ENCODE assay signal across 8 mouse cellular contexts in genomic region chr17:46483561-46484001, GRCm38 (mm10). TPM values are rescaled to one million over a fixed set of nuclear protein-coding genes. Genes with fewer than 3 reads are reported as not detected.
DNase-seq lines count a peak whose midpoint lies in the region; ATAC-seq lines count a peak whose summit lies in the region.

No protein-coding gene starts in this region.

- H3K9ac ChIP-seq in liver, embryonic 15.5 days = no peak overlapping the region

- H3K27me3 ChIP-seq in megakaryocyte, embryonic 14.5 days (replicated peaks) = peaks cover 96% of the 10 kb centered on the region
- H3K27me3 ChIP-seq in liver, embryonic 15.5 days = peaks cover 87% of the 10 kb centered on the region

- under 1% methylated on average over 16 of the region's 16 CpGs for WGBS in liver, embryonic 15.5 days (ENCODE audit: insufficient replicate concordance)

- H3K4me3 ChIP-seq in megakaryocyte, embryonic 14.5 days (replicated peaks) = peak overlapping the region; percentile 88
- peak overlapping the region; percentile 25 for H3K4me3 ChIP-seq in liver, embryonic 15.5 days (replicated peaks)

- H3K9me3 ChIP-seq in megakaryocyte, embryonic 14.5 days = no peaks in the 10 kb centered on the region
- no peaks in the 10 kb centered on the region for H3K9me3 ChIP-seq in liver, embryonic 15.5 days (replicated peaks)

- ATAC-seq in megakaryocyte, adult 5-6 weeks (ENCODE audit: poor library complexity, severe bottlenecking) = no peak
- no peak for ATAC-seq in liver, embryonic 15.5 days (ENCODE audit: insufficient read depth)

- H3K36me3 ChIP-seq in megakaryocyte, embryonic 14.5 days (replicated peaks; ENCODE audit: low read length) = no peaks in the 10 kb centered on the region
- H3K36me3 ChIP-seq in liver, embryonic 15.5 days (replicated peaks) = no peaks in the 10 kb centered on the region

- DNase-seq in cerebellum, adult 9-11 months = peak; percentile 83
- DNase-seq in frontal cortex, postnatal 25 days (ENCODE audit: low spot score in 2 of 2) = peak; percentile 21 to 46
- peak; percentile 70 to 87 for DNase-seq in kidney, postnatal 25 days
- peak; percentile 71 for DNase-seq in right cerebral cortex, adult 18-20 months
- no peak for DNase-seq in thymus, postnatal 10 days (ENCODE audit: low spot score in 2 of 2)

- peaks cover 24% of the 10 kb centered on the region for H3K4me1 ChIP-seq in megakaryocyte, embryonic 14.5 days
- H3K4me1 ChIP-seq in liver, embryonic 15.5 days (replicated peaks) = peaks cover 10% of the 10 kb centered on the region

- H3K27ac ChIP-seq in liver, embryonic 15.5 days (replicated peaks) = no peak overlapping the region

- peak overlapping the region; percentile 52 for H3K4me2 ChIP-seq in liver, embryonic 15.5 days

RNA-seq across cellular contexts. Expression of gene Ttbk1, which starts 3.9 kb away (rescaled TPM):
- 0.06 and 0.60 TPM in 2 replicates for polyA plus RNA-seq in megakaryocyte, embryonic 14.5 days (2012; ENCODE audit: insufficient read depth, low replicate concordance)
- not detected in 2 replicates for total RNA-seq in megakaryocyte, adult 5-6 weeks (2015)
- total RNA-seq in megakaryocyte, adult 5-6 weeks (2017) = 0.04 TPM in 1 of 2 replicates, not detected in the other
- polyA plus RNA-seq in liver, embryonic 15.5 days (2015; fragmentation: Nextera tagmentation; extraction: Ambion mirVana) = 0.01 TPM in 2 replicates

RNA-seq across cellular contexts. Expression of gene Dnph1, which starts 12.9 kb away (rescaled TPM):
- 6.5 and 14.6 TPM in 2 replicates for polyA plus RNA-seq in megakaryocyte, embryonic 14.5 days (2012; ENCODE audit: insufficient read depth, low replicate concordance)
- 10.1 and 10.4 TPM in 2 replicates for total RNA-seq in megakaryocyte, adult 5-6 weeks (2015)
- total RNA-seq in megakaryocyte, adult 5-6 weeks (2017) = 4.3 and 5.9 TPM in 2 replicates
- polyA plus RNA-seq in liver, embryonic 15.5 days (2015; fragmentation: Nextera tagmentation; extraction: Ambion mirVana) = 17.5 and 17.7 TPM in 2 replicates

RNA-seq across cellular contexts. Expression of gene Slc22a7, which starts 45.3 kb away (rescaled TPM):
- not detected in 2 replicates for polyA plus RNA-seq in megakaryocyte, embryonic 14.5 days (2012; ENCODE audit: insufficient read depth, low replicate concordance)
- total RNA-seq in megakaryocyte, adult 5-6 weeks (2015) = not detected in 2 replicates
- not detected in 2 replicates for total RNA-seq in megakaryocyte, adult 5-6 weeks (2017)
- not detected in 2 replicates for polyA plus RNA-seq in liver, embryonic 15.5 days (2015; fragmentation: Nextera tagmentation; extraction: Ambion mirVana)

RNA-seq across cellular contexts. Expression of gene Crip3, which starts 54.9 kb away (rescaled TPM):
- polyA plus RNA-seq in megakaryocyte, embryonic 14.5 days (2012; ENCODE audit: insufficient read depth, low replicate concordance) = not detected in 2 replicates
- total RNA-seq in megakaryocyte, adult 5-6 weeks (2015) = not detected in 2 replicates
- total RNA-seq in megakaryocyte, adult 5-6 weeks (2017) = not detected in 2 replicates
- polyA plus RNA-seq in liver, embryonic 15.5 days (2015; fragmentation: Nextera tagmentation; extraction: Ambion mirVana) = not detected in 2 replicates

Comparison
In these comparisons a context has a peak if more than half of its experiments do, and no peak if none do; other contexts are left out.
1. DNase-seq: peak in cerebellum, adult 9-11 months (single experiment), frontal cortex, postnatal 25 days (2 of 2), kidney, postnatal 25 days (2 of 2) and right cerebral cortex, adult 18-20 months (single experiment); none in thymus, postnatal 10 days (0 of 2).